Mouse (Mus musculus) retina, embryonic 14.5 days (tissue): ENCODE data around the gene 4933427I04Rik.

Source experiments
- DNase-seq: peaks from one replicate; pipeline ENCODE4 v3.0.0-alpha.2; 2015; ENCODE audit warnings: low spot score

The 4933427I04Rik gene

GRCm38 (mm10) chr4:123859379-123859778 lies at the start of gene 4933427I04Rik:
4933427I04Rik (plus strand) TSS chr4:123859679.
- no peak for DNase-seq

- no peak for DNase-seq
These were observed 48.8 kb upstream of the 4933427I04Rik start for GRCm38 (mm10) chr4:123810475-123811295.

GRCm38 (mm10) chr4:123812525-123812924 lies 47.0 kb upstream of the 4933427I04Rik start:
- DNase-seq, result no peak

GRCm38 (mm10) chr4:123814030-123814501 lies 45.4 kb upstream of the 4933427I04Rik start:
- peak; percentile 54 for DNase-seq

DNA sequence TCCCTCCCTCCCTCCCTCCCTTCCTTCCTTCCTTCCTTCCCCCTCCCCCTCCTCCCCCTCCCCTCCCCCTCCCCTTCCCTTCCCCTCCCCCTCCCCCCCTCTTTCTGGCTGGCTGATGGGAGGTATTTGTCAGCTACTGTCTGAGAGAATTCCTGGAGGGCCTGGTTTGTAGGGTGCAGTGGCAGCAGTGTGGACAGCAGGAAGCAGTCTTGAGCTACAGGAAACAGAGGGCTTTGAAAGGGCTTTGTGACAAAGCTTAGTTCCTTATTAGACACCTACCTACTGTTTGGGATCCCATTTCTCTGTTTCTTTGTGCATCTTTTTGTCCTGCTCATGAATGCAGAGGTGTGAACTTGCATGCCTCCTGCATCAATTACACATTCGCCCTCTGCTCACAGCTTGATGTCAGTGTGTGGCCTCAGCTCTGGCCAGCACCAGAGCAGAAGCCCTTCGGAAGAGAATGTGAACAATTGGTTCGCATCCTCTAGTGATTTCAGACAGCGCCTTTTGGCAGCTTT lies 40.3 kb upstream of the 4933427I04Rik start:
- peak; percentile 72 for DNase-seq

DNA sequence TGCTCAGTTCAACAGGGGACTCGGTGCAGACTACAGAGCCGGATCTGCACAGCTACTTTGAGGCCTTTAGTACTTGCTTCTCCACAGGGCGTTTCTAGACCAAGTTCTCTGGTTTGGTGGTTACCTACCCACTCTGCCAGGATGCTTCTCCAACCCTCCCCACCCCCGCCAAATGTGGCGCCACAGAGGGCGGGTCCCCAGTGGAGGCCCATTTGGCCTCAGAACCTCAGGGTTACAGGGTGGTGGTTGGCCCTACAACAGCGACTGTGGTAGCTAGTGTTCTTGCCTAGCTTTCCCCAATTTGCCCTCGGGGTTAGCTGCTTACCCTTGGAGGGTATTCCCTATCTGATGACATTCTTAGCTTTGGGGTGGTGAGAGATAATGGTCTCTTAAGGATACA lies 17.4 kb upstream of the 4933427I04Rik start:
- no peak for DNase-seq

DNA sequence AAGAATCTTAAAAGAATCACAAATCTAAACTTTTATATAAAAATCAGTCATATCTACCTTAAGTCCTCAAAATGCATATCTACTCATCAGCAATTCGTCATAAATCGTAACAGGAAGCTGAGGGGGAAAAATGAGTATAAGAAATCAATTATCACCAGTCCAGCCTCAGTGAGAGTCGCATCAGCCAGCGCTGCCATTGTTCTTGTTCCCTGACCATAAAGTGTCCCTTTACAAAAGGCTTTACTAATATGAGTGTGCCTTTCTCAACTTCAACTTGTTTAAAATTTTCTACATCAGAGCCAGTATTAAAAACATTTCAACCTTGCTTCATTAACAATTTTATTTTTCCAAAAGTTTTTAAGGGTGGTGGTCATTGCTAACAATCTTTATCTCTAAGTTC lies 2.6 kb upstream of the 4933427I04Rik start:
- DNase-seq, result peak; percentile 66

DNA sequence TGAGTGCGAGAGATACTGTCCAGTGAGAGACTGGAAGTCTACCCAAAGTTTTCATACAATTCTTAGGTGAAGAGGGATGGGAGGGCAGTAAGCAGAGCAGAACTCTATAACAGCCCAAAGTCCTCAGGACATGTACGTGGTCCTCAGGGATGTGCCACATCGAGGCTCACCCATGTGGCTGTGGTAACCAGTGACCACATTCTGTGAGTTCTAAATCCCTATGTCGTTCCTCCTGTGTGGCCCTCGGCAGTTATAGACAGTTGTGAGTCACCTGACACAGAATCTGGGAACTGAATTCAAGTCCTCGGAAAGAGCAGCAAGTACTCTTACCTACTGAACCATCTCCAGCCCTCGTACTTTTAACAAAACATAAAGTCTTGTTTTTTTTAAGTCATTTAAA lies 1.4 kb upstream of the 4933427I04Rik start:
- no peak for DNase-seq

DNA sequence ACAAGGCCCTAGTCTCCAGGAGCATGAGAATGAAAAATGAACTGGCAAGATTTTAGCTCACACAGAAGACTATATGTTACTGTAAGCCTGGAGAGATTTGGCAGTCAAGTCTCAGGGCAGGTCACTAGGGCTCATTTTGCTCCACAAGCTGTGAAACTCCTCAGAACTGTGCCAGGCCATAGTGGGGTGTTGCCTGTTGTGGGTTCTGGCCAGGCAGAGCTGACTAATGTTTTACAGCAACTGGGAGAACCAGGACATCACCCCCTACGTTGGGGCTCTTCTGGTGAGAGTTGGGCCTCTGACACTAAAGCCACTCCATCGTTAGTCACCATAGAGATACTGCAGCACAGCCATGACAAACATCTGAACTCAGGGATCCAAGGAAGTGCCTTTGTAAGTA lies 324 bp downstream of the 4933427I04Rik start:
- DNase-seq, result no peak

- DNase-seq, result no peak
These were observed 1.1 kb downstream of the 4933427I04Rik start for GRCm38 (mm10) chr4:123860621-123861020.

GRCm38 (mm10) chr4:123893726-123894125 lies 34.2 kb downstream of the 4933427I04Rik start:
- no peak for DNase-seq

DNA sequence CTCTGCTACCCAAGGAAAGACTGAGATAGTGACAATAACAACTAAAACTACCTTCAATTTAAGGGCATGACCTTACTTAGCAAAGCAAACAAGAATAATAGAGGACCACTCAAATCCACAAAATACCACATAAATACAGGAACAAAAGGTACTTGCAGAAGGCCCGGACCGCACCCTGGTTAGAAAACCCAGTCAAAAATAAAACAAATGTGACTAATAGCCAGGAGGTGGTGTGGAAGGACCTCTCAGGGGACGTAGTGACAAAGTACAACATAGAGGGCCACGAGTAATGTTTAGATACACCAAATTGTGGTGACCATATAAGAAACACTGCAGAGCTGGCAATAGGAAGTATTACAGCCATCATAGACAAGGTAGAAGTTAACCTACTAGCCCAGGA lies 34.8 kb downstream of the 4933427I04Rik start:
- DNase-seq, result no peak

DNA sequence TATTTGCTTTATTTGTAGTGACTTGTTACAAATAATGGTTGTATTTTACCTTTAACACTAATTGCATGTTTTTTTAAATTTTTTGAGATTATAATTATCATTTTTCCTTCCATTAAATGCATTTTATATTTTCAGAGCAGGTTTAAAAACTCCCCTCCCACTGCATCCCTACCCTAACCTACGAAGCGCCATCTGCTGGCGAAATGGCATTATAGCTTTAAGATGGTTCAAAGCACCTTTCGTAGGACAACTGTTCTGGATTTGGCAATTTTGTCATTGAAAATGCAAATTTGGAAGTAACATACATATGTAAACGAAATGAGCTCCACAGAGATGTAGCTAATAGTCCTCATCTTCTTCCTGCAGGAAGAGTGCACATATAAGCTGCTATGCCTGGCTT lies 39.2 kb downstream of the 4933427I04Rik start:
- DNase-seq, result peak; percentile 82

DNA sequence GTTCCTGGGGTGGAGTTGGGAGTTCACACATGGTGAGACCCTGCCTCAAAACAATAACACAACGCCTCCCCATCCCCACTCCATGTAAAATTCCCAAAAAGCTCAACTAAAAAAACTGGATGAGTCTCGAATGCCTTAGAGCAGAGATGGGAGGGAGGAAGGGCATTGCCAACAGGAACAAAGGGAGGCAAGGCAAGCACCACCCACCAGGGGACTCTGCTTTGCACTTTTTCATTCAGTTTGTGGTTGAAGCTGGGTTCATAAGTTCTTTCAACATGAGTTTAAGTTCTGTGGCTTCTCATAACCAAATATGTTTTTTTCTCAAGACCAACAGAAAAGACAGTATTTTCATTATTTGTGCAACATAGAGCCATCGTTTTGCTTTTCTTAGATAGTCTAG lies 44.0 kb downstream of the 4933427I04Rik start:
- DNase-seq, result no peak

GRCm38 (mm10) chr4:123904333-123905125 lies 45.0 kb downstream of the 4933427I04Rik start, which contains the start of gene Mycbp:
Mycbp (plus strand) TSS chr4:123904832.
- peak; percentile 98 for DNase-seq

DNA sequence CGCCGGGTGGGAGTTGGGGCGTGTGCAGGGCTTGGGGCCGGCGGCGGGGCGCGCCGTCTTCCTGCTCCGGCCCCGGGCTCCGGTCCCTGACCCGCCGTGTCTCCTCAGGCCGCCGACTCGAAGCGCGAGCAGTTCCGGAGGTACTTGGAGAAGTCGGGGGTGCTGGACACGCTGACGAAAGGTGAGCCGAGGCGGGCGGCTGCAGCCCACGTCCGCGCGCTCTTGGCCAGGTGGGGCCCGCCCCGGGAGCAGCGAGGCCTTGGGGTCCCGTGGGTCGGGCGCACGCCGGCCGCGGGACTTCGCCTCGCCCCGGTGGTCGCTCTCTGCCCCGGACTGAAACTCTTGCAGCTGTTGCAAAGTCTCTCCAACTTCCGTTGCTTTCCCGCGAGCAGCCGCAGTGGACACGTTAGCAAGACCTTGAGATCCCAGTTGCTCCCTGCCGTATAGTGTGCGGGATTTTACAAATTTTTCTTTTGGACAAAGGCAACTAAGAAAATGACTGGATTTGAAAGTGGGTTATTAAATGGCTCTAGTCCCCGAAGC lies 45.7 kb downstream of the 4933427I04Rik start:
- peak; percentile 24 for DNase-seq

DNA sequence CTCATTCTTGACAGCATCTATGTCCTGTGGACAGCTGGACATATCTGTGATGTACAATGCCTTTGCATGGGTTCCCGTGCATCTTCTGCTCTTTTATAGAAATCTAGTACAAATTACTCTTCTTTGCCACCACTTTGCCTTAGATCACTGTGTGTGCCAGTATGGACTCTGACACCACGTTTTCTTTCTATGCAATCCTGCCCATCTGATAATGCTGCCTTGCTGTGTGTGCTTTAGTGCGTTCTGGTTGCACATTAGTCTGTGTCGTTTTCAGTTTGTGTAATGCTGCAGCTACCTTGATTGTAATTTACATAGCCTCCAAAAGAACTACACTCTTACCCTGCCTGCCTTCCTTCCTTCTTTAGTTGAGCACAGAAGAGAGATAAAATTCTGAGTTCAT lies 52.0 kb downstream of the 4933427I04Rik start:
- no peak for DNase-seq

- no peak for DNase-seq
These were observed 53.0 kb downstream of the 4933427I04Rik start for GRCm38 (mm10) chr4:123912431-123912830.
